In genomic region chr13:29357483-29357882, GRCm38 (mm10) we compare ENCODE assay signal across 28 mouse cellular contexts.
DNase-seq lines count a peak whose midpoint lies in the region; ATAC-seq and TF ChIP-seq lines count a peak whose summit lies in the region.
"Had no signal": no experiment of that assay in that cellular context is flagged by ENCODE, and none has a peak within 500 bp of the region (broad histone marks: within the 10 kb centered on the region; RNA-seq: fewer than 3 reads in every experiment).

No protein-coding gene starts in this region.

- H3K36me3 ChIP-seq in forebrain, embryonic 13.5 days (ENCODE audit: poor library complexity, severe bottlenecking): no peaks in the 10 kb centered on the region
- no peaks in the 10 kb centered on the region for H3K36me3 ChIP-seq in forebrain, embryonic 10.5 days (replicated peaks)
- no peaks in the 10 kb centered on the region for H3K36me3 ChIP-seq in forebrain, postnatal 0 days (ENCODE audit: insufficient read depth)
- H3K36me3 ChIP-seq in forebrain, embryonic 12.5 days (replicated peaks): no peaks in the 10 kb centered on the region
- H3K36me3 ChIP-seq in kidney, adult 2 months (ENCODE audit: control insufficient read depth, insufficient read depth, low read length): no peaks in the 10 kb centered on the region
- H3K36me3 ChIP-seq: embryonic facial prominence, embryonic 10.5 days; embryonic facial prominence, embryonic 13.5 days; heart, embryonic 10.5 days; heart, embryonic 13.5 days; hindbrain, embryonic 13.5 days; intestine, embryonic 15.5 days had no signal

- H3K27me3 ChIP-seq in forebrain, embryonic 13.5 days: no peaks in the 10 kb centered on the region
- no peaks in the 10 kb centered on the region for H3K27me3 ChIP-seq in forebrain, embryonic 10.5 days (ENCODE audit: poor library complexity, severe bottlenecking)
- no peaks in the 10 kb centered on the region for H3K27me3 ChIP-seq in forebrain, postnatal 0 days (ENCODE audit: insufficient read depth, low read length)
- no peaks in the 10 kb centered on the region for H3K27me3 ChIP-seq in forebrain, embryonic 12.5 days
- no peaks in the 10 kb centered on the region for H3K27me3 ChIP-seq in kidney, adult 2 months (replicated peaks; ENCODE audit: control insufficient read depth, insufficient read depth, low read length)
- H3K27me3 ChIP-seq: embryonic facial prominence, embryonic 13.5 days; heart, embryonic 13.5 days; hindbrain, embryonic 13.5 days; intestine, embryonic 15.5 days had no signal

- WGBS in forebrain, embryonic 13.5 days: 78% methylated on average over 5 of the region's 5 CpGs
- WGBS in forebrain, embryonic 10.5 days: 90% methylated on average over 5 of the region's 5 CpGs
- WGBS in forebrain, postnatal 0 days: 58% methylated on average over 5 of the region's 5 CpGs
- WGBS in forebrain, embryonic 12.5 days: 84% methylated on average over 5 of the region's 5 CpGs
- WGBS in kidney, adult 2 months: 65% methylated on average over 5 of the region's 5 CpGs

- TF ChIP-seq POLR2A in kidney, adult 2 months (IDR thresholded peaks at IDR 0.05; ENCODE audit: low read depth, low read length): no peak

- no peak for DNase-seq in forebrain, embryonic 10.5 days (ENCODE audit: extremely low spot score, low spot score)
- no peak for DNase-seq in forebrain, postnatal 0 days
- DNase-seq in kidney, adult 2 months: no peak
- no peak for DNase-seq in kidney, postnatal 14 days
- DNase-seq: adrenal gland, adult 8-10 months; adrenal gland, postnatal 25 days; cerebellum, adult 11-12 months; cerebellum, adult 8-10 months; cerebellum, postnatal 10 days; cerebellum, postnatal 36 days; embryo, embryonic 11 days; gastrocnemius, postnatal 10 days; gastrocnemius, postnatal 36 days; heart, adult 2 months; heart, postnatal 14 days; heart, postnatal 4 days; kidney, adult 11 months had no signal

- no peak overlapping the region for H3K4me2 ChIP-seq in forebrain, embryonic 13.5 days
- H3K4me2 ChIP-seq in forebrain, postnatal 0 days (ENCODE audit: low read depth): no peak overlapping the region
- H3K4me2 ChIP-seq in forebrain, embryonic 12.5 days: no peak overlapping the region
- H3K4me2 ChIP-seq: embryonic facial prominence, embryonic 13.5 days; heart, embryonic 13.5 days; hindbrain, embryonic 13.5 days; intestine, embryonic 15.5 days had no signal

- no peak for TF ChIP-seq CTCF in forebrain, postnatal 0 days (IDR thresholded peaks at IDR 0.05; ENCODE audit: low read depth)
- TF ChIP-seq CTCF in kidney, adult 2 months (conservative IDR thresholded peaks at IDR 0.05; ENCODE audit: insufficient read depth, insufficient read length, low read depth, low read length): no peak

- peaks cover 39% of the 10 kb centered on the region for H3K4me1 ChIP-seq in forebrain, embryonic 13.5 days
- H3K4me1 ChIP-seq in forebrain, embryonic 10.5 days: peaks cover 25% of the 10 kb centered on the region
- peaks cover 8% of the 10 kb centered on the region; the same call in 1 of the 2 replicates for H3K4me1 ChIP-seq in forebrain, postnatal 0 days (ENCODE audit: insufficient read depth)
- H3K4me1 ChIP-seq in forebrain, embryonic 12.5 days: peaks cover 27% of the 10 kb centered on the region
- peaks cover 34% of the 10 kb centered on the region for H3K4me1 ChIP-seq in kidney, adult 2 months (ENCODE audit: control insufficient read depth, insufficient read depth, low read length)

- H3K9ac ChIP-seq in forebrain, embryonic 13.5 days: no peak overlapping the region
- H3K9ac ChIP-seq in forebrain, postnatal 0 days: no peak overlapping the region; the same call in 1 of the 2 replicates
- no peak overlapping the region for H3K9ac ChIP-seq in forebrain, embryonic 12.5 days
- H3K9ac ChIP-seq: embryonic facial prominence, embryonic 13.5 days; heart, embryonic 13.5 days; hindbrain, embryonic 13.5 days; intestine, embryonic 15.5 days had no signal

- no peak overlapping the region for H3K4me3 ChIP-seq in forebrain, embryonic 13.5 days
- H3K4me3 ChIP-seq in forebrain, embryonic 10.5 days: no peak overlapping the region
- H3K4me3 ChIP-seq in forebrain, postnatal 0 days (ENCODE audit: low read depth, low read length): no peak overlapping the region
- H3K4me3 ChIP-seq in forebrain, embryonic 12.5 days (replicated peaks): no peak overlapping the region
- H3K4me3 ChIP-seq in kidney, adult 2 months (ENCODE audit: insufficient read depth, low read depth, low read length): no peak overlapping the region
- H3K4me3 ChIP-seq: embryonic facial prominence, embryonic 10.5 days; embryonic facial prominence, embryonic 13.5 days; erythroblast, embryonic 14.5 days; heart, adult 2 months; heart, embryonic 10.5 days; heart, embryonic 13.5 days; hindbrain, embryonic 13.5 days; intestine, embryonic 15.5 days had no signal

- no peak; the same call in 1 of the 2 replicates for ATAC-seq in forebrain, embryonic 13.5 days
- peak; percentile 53; the same call in 1 of the 2 replicates for ATAC-seq in forebrain, postnatal 0 days
- no peak for ATAC-seq in forebrain, embryonic 12.5 days (ENCODE audit: low FRiP score)
- ATAC-seq: activated CD4-positive, CD25-positive, alpha-beta regulatory T cell, adult 4 months; hindbrain, embryonic 16.5 days; intestine, embryonic 15.5 days had no signal

- no peaks in the 10 kb centered on the region for H3K9me3 ChIP-seq in forebrain, embryonic 13.5 days (replicated peaks)
- H3K9me3 ChIP-seq in forebrain, embryonic 10.5 days: no peaks in the 10 kb centered on the region
- no peaks in the 10 kb centered on the region for H3K9me3 ChIP-seq in forebrain, postnatal 0 days (ENCODE audit: low read length)
- 0 out of 2 replicates have a peak, but pooled peaks cover 5% of the 10 kb centered on the region for H3K9me3 ChIP-seq in forebrain, embryonic 12.5 days
- H3K9me3 ChIP-seq: embryonic facial prominence, embryonic 10.5 days; embryonic facial prominence, embryonic 13.5 days; heart, embryonic 10.5 days; hindbrain, embryonic 13.5 days had no signal

- 0 out of 2 replicates have a peak overlapping the region, but pooled peaks have one; percentile 2 for H3K27ac ChIP-seq in forebrain, embryonic 13.5 days
- H3K27ac ChIP-seq in forebrain, embryonic 10.5 days: no peak overlapping the region
- peak overlapping the region; percentile 66; the same call in 1 of the 2 replicates for H3K27ac ChIP-seq in forebrain, postnatal 0 days (ENCODE audit: low read depth, low read length)
- no peak overlapping the region for H3K27ac ChIP-seq in forebrain, embryonic 12.5 days
- 0 out of 2 replicates have a peak overlapping the region, but pooled peaks have one; percentile 14 for H3K27ac ChIP-seq in kidney, adult 2 months (ENCODE audit: insufficient read depth, low read depth, low read length)
- H3K27ac ChIP-seq: embryonic facial prominence, embryonic 10.5 days; embryonic facial prominence, embryonic 13.5 days; heart, embryonic 13.5 days; hindbrain, embryonic 13.5 days; intestine, embryonic 15.5 days had no signal

Comparison
In these comparisons a context has a peak if more than half of its experiments do, and no peak if none do; other contexts are left out.
1. H3K27ac ChIP-seq: peak in forebrain, embryonic 13.5 days (single experiment), forebrain, postnatal 0 days (single experiment) and kidney, adult 2 months (single experiment); none in forebrain, embryonic 10.5 days (single experiment) and forebrain, embryonic 12.5 days (single experiment).